Mouse (Mus musculus) mouse embryonic stem cell (cell line): ENCODE measurements at regions not wholly inside any gene's neighbourhood (a gene's known extent, or its start where the extent isn't known, plus 50 kb on each side); places are given as distances from the start of the nearest gene placed in this dataset.

Experiments used
- in situ Hi-C, 2 experiments: fragments of 300-500 bp; cut with MboI; formaldehyde crosslinking; loops; 1 replicate in 1 of 2; 3 replicates in 1 of 2; pipeline ENCODE4 v1.14.3; 2019 to 2020; ENCODE audit warnings: low sequenced_read_pairs in 2 of 2, low pct_unique_long_range_greater_than_20kb in 1 of 2, mixed read lengths in 1 of 2; ENCODE audit not compliant: unreplicated experiment in 1 of 2

- in situ Hi-C loops: loop anchor here (10.0 to 25.0 kb wide), 2 partner anchors 324 to 327 kb away; partner anchors contain the start of gene Barhl2 (in 1 of the 2)
Measured at GRCm38 (mm10) chr5:106789136-106789535, 92.0 kb upstream of the Zfp644 start.

DNA sequence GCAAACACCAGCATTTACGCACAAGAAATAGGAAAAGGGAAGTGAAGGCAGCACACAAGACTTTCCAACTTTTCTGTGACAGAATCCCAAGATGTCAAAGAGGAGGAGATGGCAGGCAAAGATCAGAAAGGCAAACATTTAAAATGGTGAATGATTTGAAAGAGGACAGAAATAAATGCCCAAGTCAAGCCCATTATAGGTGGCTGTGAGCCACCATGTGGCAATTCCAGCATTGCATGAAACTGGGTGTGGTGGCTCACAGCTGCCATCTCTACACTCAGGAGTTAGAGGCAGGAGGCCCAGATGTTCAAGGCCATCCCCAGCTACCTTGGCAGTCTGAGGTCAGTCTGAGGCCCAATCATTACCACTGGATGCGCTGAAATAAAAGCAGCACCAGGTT lies 88.0 kb upstream of the Zfp644 start:
- in situ Hi-C loops: loop anchor here (10.0 to 25.0 kb wide), 2 partner anchors 320 to 323 kb away; partner anchors contain the start of gene Barhl2 (in 1 of the 2)

GRCm38 (mm10) chr5:106783864-106784609 lies 87.0 kb upstream of the Zfp644 start:
- in situ Hi-C loops: loop anchor here (10.0 to 25.0 kb wide), 2 partner anchors 319 to 322 kb away; partner anchors contain the start of gene Barhl2 (in 1 of the 2)

DNA sequence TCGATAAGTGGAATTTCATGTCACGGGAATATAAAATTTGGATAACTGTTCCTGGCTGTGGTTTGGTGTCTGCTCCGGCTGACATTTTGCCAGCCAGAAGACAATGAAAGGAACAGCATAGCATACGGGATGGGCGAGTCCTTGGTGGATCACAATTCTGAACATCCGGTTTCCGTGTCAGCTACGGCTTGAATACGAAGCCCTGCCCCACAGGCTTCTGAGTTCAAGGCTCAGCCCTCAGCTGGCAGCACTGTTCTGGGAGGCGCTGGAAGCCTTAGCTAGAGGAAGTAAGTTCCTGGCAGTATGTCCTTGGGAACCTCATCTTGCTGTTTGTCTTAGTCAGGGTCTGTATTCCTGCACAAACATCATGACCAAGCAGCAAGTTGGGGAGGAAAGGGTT lies 83.7 kb upstream of the Zfp644 start:
- in situ Hi-C loops: loop anchor here (10.0 to 25.0 kb wide), 2 partner anchors 316 to 318 kb away; partner anchors contain the start of gene Barhl2 (in 1 of the 2)

DNA sequence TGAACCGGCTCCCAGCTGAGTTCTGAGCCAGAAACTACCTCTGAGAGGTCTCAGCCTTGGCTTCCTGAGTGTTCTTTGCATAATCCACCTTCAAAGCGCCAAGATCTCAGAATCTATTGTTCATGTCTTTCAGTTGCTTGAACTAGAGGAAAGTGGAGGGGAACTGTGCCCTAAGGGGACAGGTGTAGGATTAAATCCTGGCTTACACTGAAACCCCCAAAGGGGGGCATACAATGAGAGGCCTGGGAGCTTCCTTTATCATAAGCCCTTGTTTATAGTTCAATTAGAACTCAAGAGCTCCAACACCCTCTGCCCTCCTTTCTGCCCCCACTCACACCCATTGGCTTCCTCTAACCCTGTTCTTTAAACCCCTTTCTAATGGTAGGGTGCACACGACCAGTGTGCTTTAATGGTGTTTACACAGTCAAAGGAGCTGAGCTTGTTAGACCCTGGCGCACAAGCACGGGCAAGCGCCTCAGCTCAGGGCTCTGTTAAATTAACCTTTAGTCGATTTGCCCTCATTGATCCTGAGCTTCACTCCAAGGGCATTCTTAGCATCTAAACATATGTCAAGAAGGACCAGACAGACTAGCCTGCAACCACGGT lies 81.2 kb upstream of the Zfp644 start:
- in situ Hi-C loops: loop anchor here in 1 of 2 experiments (25.0 kb wide), 1 partner anchor 316 kb away; the partner anchor contains the start of gene Barhl2

GRCm38 (mm10) chr5:106775010-106775693 lies 78.1 kb upstream of the Zfp644 start:
- in situ Hi-C loops: loop anchor here in 1 of 2 experiments (25.0 kb wide), 1 partner anchor 313 kb away; the partner anchor contains the start of gene Barhl2

DNA sequence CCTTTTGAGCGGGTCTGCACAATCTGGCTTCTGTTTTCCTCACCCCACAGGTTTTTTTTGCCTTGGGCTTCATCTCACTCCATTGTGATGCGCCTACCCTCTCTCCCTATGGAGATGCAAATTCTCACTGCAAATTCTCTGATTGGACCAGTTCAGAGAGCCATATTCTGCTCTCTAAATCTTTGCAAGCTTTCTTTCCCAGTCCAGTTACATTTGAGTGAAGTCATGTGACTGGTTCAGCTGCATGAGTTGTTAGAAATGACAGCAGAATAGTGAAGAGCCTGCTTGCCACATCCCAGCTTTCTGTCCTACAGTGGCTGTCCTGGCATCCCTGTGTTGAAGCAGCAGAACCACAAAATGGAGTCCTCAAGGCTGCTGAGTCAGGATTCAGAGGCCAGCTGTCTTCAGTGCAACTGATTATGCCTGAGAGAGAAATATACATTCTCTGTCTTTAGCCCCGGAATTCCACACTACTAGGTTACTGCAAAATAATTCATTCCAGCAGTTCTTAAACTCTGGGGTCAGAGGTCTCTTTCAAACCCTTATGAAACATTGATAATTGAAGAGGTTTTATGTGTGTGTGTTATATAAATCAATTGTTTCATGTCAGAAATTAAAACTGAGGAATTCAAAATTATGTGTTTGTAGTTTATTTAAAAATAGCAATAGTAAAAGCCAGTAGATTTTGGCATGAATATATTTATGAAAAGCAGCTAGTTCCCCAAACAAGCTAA lies 76.3 kb upstream of the Zfp644 start:
- in situ Hi-C loops: no loop called here

- in situ Hi-C loops: no loop called here
Measured at GRCm38 (mm10) chr5:106771029-106771428, 73.9 kb upstream of the Zfp644 start.

DNA sequence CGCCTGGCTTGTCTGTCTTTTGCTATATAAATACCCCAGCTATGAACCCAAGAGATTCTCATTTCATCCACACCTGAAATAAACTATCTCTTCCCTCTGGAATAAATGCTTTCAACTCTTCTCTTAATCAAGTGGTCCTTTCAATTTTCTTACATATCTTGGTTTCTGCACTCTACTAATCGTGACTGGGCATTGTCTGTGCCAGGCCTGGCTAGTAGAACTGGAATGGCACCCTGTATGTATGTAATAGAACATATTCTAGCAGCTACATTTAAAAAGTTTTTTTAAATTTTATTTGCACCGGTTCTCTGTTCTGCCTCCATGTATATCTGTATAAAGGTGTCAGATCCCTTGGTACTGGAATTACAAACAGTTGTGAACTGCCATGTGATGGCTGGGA lies 68.2 kb upstream of the Zfp644 start:
- in situ Hi-C loops: no loop called here

- in situ Hi-C loops: no loop called here
Measured at GRCm38 (mm10) chr5:106763283-106763682, 66.2 kb upstream of the Zfp644 start.

DNA sequence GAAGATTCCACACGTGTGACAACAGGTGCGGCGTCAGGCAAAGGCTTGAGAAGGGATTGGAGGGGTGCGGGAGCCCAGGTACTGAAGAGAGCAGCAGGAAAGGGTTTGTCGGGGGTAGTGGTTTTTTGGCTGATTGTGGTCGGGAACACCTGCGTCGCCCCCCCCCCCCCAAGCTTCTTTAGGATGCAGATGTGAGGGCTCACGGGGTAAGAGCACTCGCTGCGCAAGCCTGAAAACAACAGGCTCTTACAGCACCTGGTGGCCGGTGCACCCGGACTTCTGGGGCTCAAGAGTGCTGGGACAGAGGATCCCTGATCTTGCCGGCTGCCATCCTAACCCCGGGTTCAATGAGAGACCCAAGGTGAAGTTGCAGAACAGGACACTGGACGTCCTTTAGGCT lies 60.9 kb upstream of the Zfp644 start:
- in situ Hi-C loops: no loop called here

- in situ Hi-C loops: no loop called here
Measured at GRCm38 (mm10) chr5:106757436-106757835, 60.3 kb upstream of the Zfp644 start.

GRCm38 (mm10) chr5:106756937-106757371 lies 59.9 kb upstream of the Zfp644 start:
- in situ Hi-C loops: no loop called here

- in situ Hi-C loops: no loop called here
Measured at GRCm38 (mm10) chr5:106753289-106753688, 56.2 kb upstream of the Zfp644 start.

GRCm38 (mm10) chr5:106750168-106750567 lies 53.1 kb upstream of the Zfp644 start:
- in situ Hi-C loops: no loop called here

GRCm38 (mm10) chr5:106748527-106749138 lies 51.5 kb upstream of the Zfp644 start:
- in situ Hi-C loops: no loop called here
